Mouse (Mus musculus) hindbrain, embryonic 12.5 days (tissue): Measurements from ENCODE around the gene Nuak2. TPM values are rescaled to one million over a fixed set of nuclear protein-coding genes. Genes with fewer than 3 reads are reported as not detected.
A peak's percentile ranks its signal among the peaks of the same experiment; 100 is the strongest.
"Not testable (repeated sequence)": the region's sequence is repeated elsewhere in the genome, so short reads cannot be mapped to it uniquely, and the experiment has no call there.

ENCODE experiments used
- ATAC-seq: fragments of 200-750 bp; cut with Nextera tagmentation; 2 replicates; pipeline ENCODE4 v1.8.0; 2017; ENCODE audit warnings: moderate TSS enrichment; ENCODE audit not compliant: low FRiP score
- H3K27ac ChIP-seq: fragments of 300-500 bp; sonication (generic); 2 replicates; pipeline ENCODE4 v1.5.1; 2016; ENCODE audit warnings: mild to moderate bottlenecking
- H3K27me3 ChIP-seq: fragments of 300-500 bp; sonication (generic); 2 replicates; pipeline ENCODE4 v1.6.1; 2016; ENCODE audit warnings: mild to moderate bottlenecking
- H3K36me3 ChIP-seq: fragments of 300-500 bp; sonication (generic); 2 replicates; pipeline ENCODE4 v1.6.1; 2016; ENCODE audit warnings: mild to moderate bottlenecking
- H3K4me1 ChIP-seq: fragments of 300-500 bp; sonication (generic); 2 replicates; pipeline ENCODE4 v1.6.1; 2016
- H3K4me2 ChIP-seq: fragments of 300-500 bp; sonication (generic); replicated peaks from 2 replicates; pipeline ENCODE4 v1.6.1; 2016; ENCODE audit warnings: mild to moderate bottlenecking
- H3K4me3 ChIP-seq: fragments of 300-500 bp; sonication (generic); 2 replicates; pipeline ENCODE4 v1.5.1; 2016; ENCODE audit warnings: mild to moderate bottlenecking
- H3K9ac ChIP-seq: fragments of 300-500 bp; sonication (generic); 2 replicates; pipeline ENCODE4 v1.6.1; 2016; ENCODE audit warnings: mild to moderate bottlenecking, moderate library complexity
- H3K9me3 ChIP-seq: fragments of 300-500 bp; sonication (generic); replicated peaks from 2 replicates; pipeline ENCODE4 v1.6.1; 2016; ENCODE audit warnings: mild to moderate bottlenecking
- WGBS: fragments of 180-500 bp; shearing (Covaris S2); methylation state at CpG from one replicate; pipeline ENCODE4 v1.1.7; 2016; 5-methylcytosine and 5-hydroxymethylcytosine counted together
- polyA plus RNA-seq: library from polyadenylated mRNA; unstranded; fragments of >200 nt; fragmentation: Nextera tagmentation; extraction: Ambion mirVana; gene quantifications from 2 replicates; pipeline ENCODE4 v1.2.1, GENCODE M21; 2016

Nuak2 gene
- 29.7 and 30.0 TPM in 2 replicates for polyA plus RNA-seq

- H3K4me2 ChIP-seq: peak within 1 kb of the TSS; percentile 63
- no peaks in the 10 kb centered on the region for H3K9me3 ChIP-seq
- no peaks in the 10 kb centered on the region for H3K36me3 ChIP-seq
- peak; percentile 87 for ATAC-seq
- H3K27me3 ChIP-seq: peaks cover 9% of the 10 kb centered on the region; the same call in 1 of the 2 replicates
- H3K4me3 ChIP-seq: peak within 1 kb of the TSS; percentile 66
- peak within 1 kb of the TSS; percentile 46 for H3K27ac ChIP-seq
- under 1% methylated on average over 67 of the region's 67 CpGs for WGBS
- H3K4me1 ChIP-seq: peaks cover 50% of the 10 kb centered on the region
- H3K9ac ChIP-seq: peak within 1 kb of the TSS; percentile 89
Measured at GRCm38 (mm10) chr1:132315889-132316624, at the start of gene Nuak2. Gene Nuak2 (plus strand): TSS chr1:132316126.

DNA sequence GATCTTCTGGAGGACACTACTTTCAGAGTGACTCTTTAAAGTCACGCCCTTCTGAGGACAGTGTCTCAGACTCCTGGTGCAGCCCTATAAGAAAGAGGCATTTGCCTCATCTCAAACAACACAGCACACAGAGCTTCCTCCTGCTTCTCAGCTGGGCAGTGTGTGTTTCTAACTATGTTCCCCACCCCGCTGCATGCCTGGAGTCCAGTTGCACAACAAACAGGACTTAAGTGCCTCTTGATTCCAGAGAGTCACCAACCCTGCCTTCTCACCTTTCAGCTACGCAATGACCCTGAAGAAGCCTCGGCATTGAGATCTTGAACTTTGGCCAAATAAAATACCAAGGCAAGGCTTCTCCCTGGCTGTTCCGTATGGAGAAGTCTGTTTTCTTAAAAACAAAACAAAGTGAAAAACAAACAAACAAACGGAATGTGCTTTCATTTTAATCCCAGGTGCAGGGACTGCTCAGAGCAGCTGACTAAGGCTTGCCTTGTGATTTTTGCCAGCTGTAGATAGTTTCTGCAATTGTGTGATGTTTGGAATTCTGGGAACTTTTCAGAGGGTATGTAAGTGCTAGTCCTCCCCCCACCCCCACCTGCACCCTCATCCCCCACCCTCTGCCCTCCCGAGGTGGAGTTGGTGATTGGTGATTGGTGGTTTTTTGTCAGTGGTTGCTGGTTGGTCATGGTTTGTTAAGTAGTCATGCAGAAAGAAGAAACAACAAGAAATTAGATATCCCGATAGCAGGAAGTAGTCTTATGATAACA is 49.0 kb upstream of the Nuak2 start:
- Histone ChIP-seq H3K36me3 (no peaks in the 10 kb centered on the region), H3K9me3 (no peaks in the 10 kb centered on the region), H3K4me3 (no peak overlapping the region), H3K4me1 (peaks cover 13% of the 10 kb centered on the region; the same call in 1 of the 2 replicates), H3K9ac (no peak overlapping the region), H3K4me2 (no peak overlapping the region), H3K27me3 (no peaks in the 10 kb centered on the region), H3K27ac (no peak overlapping the region)
- ATAC-seq: no peak
- WGBS: 55% methylated on average over 8 of the region's 8 CpGs

GRCm38 (mm10) chr1:132267959-132268358 is 48.0 kb upstream of the Nuak2 start:
- no peaks in the 10 kb centered on the region for H3K36me3 ChIP-seq
- H3K4me1 ChIP-seq: peaks cover 13% of the 10 kb centered on the region; the same call in 1 of the 2 replicates
- WGBS: 64% methylated on average over 2 of the region's 2 CpGs
- no peaks in the 10 kb centered on the region for H3K9me3 ChIP-seq
- ATAC-seq: no peak
- H3K27ac ChIP-seq: no peak overlapping the region
- H3K9ac ChIP-seq: no peak overlapping the region
- H3K4me3 ChIP-seq: no peak overlapping the region
- H3K4me2 ChIP-seq: no peak overlapping the region
- no peaks in the 10 kb centered on the region for H3K27me3 ChIP-seq

DNA sequence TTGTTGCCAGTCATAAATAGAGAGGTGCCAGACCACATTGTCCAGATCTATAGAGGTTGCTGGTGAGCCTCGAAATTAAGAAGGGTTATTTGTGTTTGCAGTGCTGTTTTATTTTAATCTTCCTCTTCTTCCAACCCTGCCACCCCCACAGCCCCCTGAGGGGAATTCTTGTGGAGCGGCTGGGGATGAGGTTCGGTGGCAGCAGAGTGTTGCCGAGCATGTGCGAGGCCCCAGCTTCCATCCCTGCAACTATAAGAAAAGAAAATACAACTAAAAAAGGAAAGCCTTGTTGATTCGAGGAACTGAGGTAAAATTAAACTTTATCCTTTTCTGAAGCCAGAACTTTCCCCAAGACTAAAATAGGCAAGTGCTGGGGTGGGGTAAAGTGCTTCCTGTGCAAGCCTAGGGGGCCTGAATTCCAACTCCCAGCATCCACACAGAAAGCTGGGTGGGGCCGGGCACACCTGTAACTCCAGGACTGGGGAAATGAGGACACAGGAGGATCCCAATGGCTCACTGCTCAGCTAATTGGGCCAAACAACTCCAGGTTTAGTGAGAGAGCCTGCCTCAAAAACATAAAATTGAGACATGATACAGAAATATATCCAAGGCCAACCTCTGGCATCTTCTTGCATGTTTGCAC is 47.4 kb upstream of the Nuak2 start:
- Histone ChIP-seq H3K9me3 (no peaks in the 10 kb centered on the region), H3K4me1 (peaks cover 13% of the 10 kb centered on the region; the same call in 1 of the 2 replicates), H3K27me3 (no peaks in the 10 kb centered on the region), H3K27ac (no peak overlapping the region), H3K36me3 (no peaks in the 10 kb centered on the region), H3K4me3 (no peak overlapping the region), H3K4me2 (no peak overlapping the region), H3K9ac (no peak overlapping the region)
- 64% methylated on average over 7 of the region's 7 CpGs for WGBS
- ATAC-seq: no peak

GRCm38 (mm10) chr1:132271237-132271636 is 44.7 kb upstream of the Nuak2 start:
- 65% methylated on average over 3 of the region's 3 CpGs for WGBS
- ATAC-seq: no peak
- no peaks in the 10 kb centered on the region for H3K9me3 ChIP-seq

GRCm38 (mm10) chr1:132276694-132277093 is 39.2 kb upstream of the Nuak2 start:
- Histone ChIP-seq H3K4me3 (no peak overlapping the region), H3K4me1 (peaks cover 5% of the 10 kb centered on the region; the same call in 1 of the 2 replicates), H3K27me3 (no peaks in the 10 kb centered on the region), H3K4me2 (no peak overlapping the region), H3K9ac (no peak overlapping the region), H3K9me3 (no peaks in the 10 kb centered on the region), H3K36me3 (no peaks in the 10 kb centered on the region), H3K27ac (no peak overlapping the region)
- ATAC-seq: no peak
- WGBS: 68% methylated on average over 3 of the region's 3 CpGs

More at GRCm38 (mm10) chr1:132271237-132271636, 44.7 kb upstream of the Nuak2 start:
- Histone ChIP-seq H3K4me1 (peaks cover 8% of the 10 kb centered on the region; the same call in 1 of the 2 replicates), H3K27ac (no peak overlapping the region), H3K4me2 (no peak overlapping the region), H3K4me3 (no peak overlapping the region), H3K9ac (no peak overlapping the region), H3K27me3 (no peaks in the 10 kb centered on the region), H3K36me3 (no peaks in the 10 kb centered on the region)

GRCm38 (mm10) chr1:132277124-132277523 is 38.8 kb upstream of the Nuak2 start:
- Histone ChIP-seq H3K36me3 (no peaks in the 10 kb centered on the region), H3K27me3 (no peaks in the 10 kb centered on the region), H3K9ac (no peak overlapping the region), H3K9me3 (no peaks in the 10 kb centered on the region), H3K4me2 (no peak overlapping the region), H3K27ac (no peak overlapping the region), H3K4me1 (peaks cover 9% of the 10 kb centered on the region), H3K4me3 (no peak overlapping the region)
- WGBS: 78% methylated on average over 6 of the region's 6 CpGs
- ATAC-seq: no peak

DNA sequence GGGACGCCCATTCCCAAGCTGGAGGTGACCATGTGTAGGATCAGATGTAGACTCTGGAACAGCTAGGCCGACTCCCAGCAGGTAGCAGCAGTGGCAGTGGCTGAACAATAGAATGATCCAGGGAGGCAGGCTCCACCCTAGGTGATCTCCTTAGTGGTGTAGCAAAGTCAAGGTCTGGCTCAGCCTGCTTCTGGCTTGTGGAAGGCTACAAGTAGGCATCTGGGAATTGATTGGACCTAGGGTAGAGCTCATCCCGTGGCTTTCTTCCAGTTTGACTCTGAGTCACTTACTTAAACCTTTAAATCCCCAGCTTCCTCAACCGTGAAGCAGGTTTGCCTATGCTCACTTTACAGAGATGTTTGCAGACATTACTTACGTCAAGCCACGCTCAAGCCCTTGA is 35.3 kb upstream of the Nuak2 start:
- not testable (repeated sequence) for H3K4me3 ChIP-seq, H3K27me3 ChIP-seq, ATAC-seq, H3K4me2 ChIP-seq, H3K27ac ChIP-seq, H3K9ac ChIP-seq, H3K36me3 ChIP-seq, H3K9me3 ChIP-seq
- peaks cover 28% of the 10 kb centered on the region for H3K4me1 ChIP-seq
- 76% methylated on average over 6 of the region's 6 CpGs for WGBS

- peak; percentile 12; the same call in 1 of the 2 replicates for ATAC-seq
- H3K27ac ChIP-seq: peak overlapping the region; percentile 81
- no peaks in the 10 kb centered on the region for H3K36me3 ChIP-seq
- 10% methylated on average over 8 of the region's 8 CpGs for WGBS
- H3K27me3 ChIP-seq: peaks cover 7% of the 10 kb centered on the region; the same call in 1 of the 2 replicates
- no peak overlapping the region for H3K4me2 ChIP-seq
- H3K4me3 ChIP-seq: no peak overlapping the region
- H3K9ac ChIP-seq: no peak overlapping the region
- no peaks in the 10 kb centered on the region for H3K9me3 ChIP-seq
- peaks cover 34% of the 10 kb centered on the region for H3K4me1 ChIP-seq
Measured at GRCm38 (mm10) chr1:132281523-132282176, 34.3 kb upstream of the Nuak2 start.

DNA sequence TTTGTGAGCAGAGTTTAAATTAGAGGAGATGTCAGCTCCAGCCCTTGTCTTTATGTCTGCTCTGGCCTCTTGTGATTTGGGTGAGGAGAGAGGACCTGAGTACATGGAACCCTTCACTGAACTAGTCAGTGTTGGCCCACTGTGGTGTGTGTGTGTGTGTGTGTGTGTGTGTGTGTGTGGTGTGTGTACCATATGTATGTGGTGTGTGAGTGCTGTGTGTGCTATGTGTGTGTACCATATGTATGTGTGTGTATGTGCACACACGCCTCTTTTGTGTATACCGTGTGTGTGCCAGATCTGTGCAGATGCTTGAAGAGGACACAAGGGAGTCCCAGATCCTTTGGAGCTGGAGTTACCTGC is 33.8 kb upstream of the Nuak2 start:
- Histone ChIP-seq H3K36me3 (no peaks in the 10 kb centered on the region), H3K27me3 (peaks cover 7% of the 10 kb centered on the region; the same call in 1 of the 2 replicates), H3K9ac (no peak overlapping the region), H3K27ac (peak overlapping the region; percentile 81), H3K9me3 (no peaks in the 10 kb centered on the region), H3K4me3 (no peak overlapping the region), H3K4me2 (no peak overlapping the region), H3K4me1 (peaks cover 34% of the 10 kb centered on the region)
- ATAC-seq: peak; percentile 14; the same call in 1 of the 2 replicates
- WGBS: 81% methylated on average over 2 of the region's 2 CpGs

GRCm38 (mm10) chr1:132283018-132283417 is 32.9 kb upstream of the Nuak2 start:
- WGBS: 40% methylated on average over 13 of the region's 13 CpGs
- H3K4me2 ChIP-seq: no peak overlapping the region

More at GRCm38 (mm10) chr1:132283018-132283417, 32.9 kb upstream of the Nuak2 start:
- Histone ChIP-seq H3K27me3 (peaks cover 7% of the 10 kb centered on the region; the same call in 1 of the 2 replicates), H3K27ac (peak overlapping the region; percentile 81), H3K9ac (no peak overlapping the region), H3K9me3 (no peaks in the 10 kb centered on the region), H3K36me3 (no peaks in the 10 kb centered on the region), H3K4me1 (peaks cover 42% of the 10 kb centered on the region), H3K4me3 (no peak overlapping the region)
- ATAC-seq: peak; percentile 77
